Mouse (Mus musculus) lung, embryonic 15.5 days (tissue): Measurements from ENCODE around the gene Stk39. TPM values are rescaled to one million over a fixed set of nuclear protein-coding genes. Genes with fewer than 3 reads are reported as not detected.
"Not testable (repeated sequence)": the region's sequence is repeated elsewhere in the genome, so short reads cannot be mapped to it uniquely, and the experiment has no call there.

Source experiments
- ATAC-seq: fragments of 200-750 bp; cut with Nextera tagmentation; 2 replicates; pipeline ENCODE4 v1.8.0; 2017; ENCODE audit warnings: moderate number of reproducible peaks, borderline replicate concordance; ENCODE audit not compliant: low FRiP score, low TSS enrichment; ENCODE audit errors: extremely low read depth
- H3K27ac ChIP-seq: fragments of 300-500 bp; sonication (generic); 2 replicates; pipeline ENCODE4 v1.5.1; 2015; ENCODE audit warnings: moderate library complexity, mild to moderate bottlenecking, inconsistent platforms
- H3K27me3 ChIP-seq: fragments of 300-500 bp; sonication (generic); 2 replicates; pipeline ENCODE4 v1.6.1; 2015; ENCODE audit warnings: inconsistent platforms
- H3K36me3 ChIP-seq: fragments of 300-500 bp; sonication (generic); 2 replicates; pipeline ENCODE4 v1.6.1; 2015; ENCODE audit warnings: inconsistent platforms
- H3K4me1 ChIP-seq: fragments of 300-500 bp; sonication (generic); 2 replicates; pipeline ENCODE4 v1.6.1; 2015; ENCODE audit warnings: inconsistent platforms
- H3K4me2 ChIP-seq: fragments of 300-500 bp; sonication (generic); 2 replicates; pipeline ENCODE4 v1.6.1; 2015; ENCODE audit warnings: inconsistent platforms, mild to moderate bottlenecking, moderate library complexity
- H3K4me3 ChIP-seq: fragments of 300-500 bp; sonication (generic); 2 replicates; pipeline ENCODE4 v1.5.1; 2015; ENCODE audit warnings: mild to moderate bottlenecking, inconsistent platforms
- H3K9ac ChIP-seq: fragments of 300-500 bp; sonication (generic); 2 replicates; pipeline ENCODE4 v1.6.1; 2015; ENCODE audit warnings: inconsistent platforms
- H3K9me3 ChIP-seq: fragments of 300-500 bp; sonication (generic); 2 replicates; pipeline ENCODE4 v1.6.1; 2016; ENCODE audit warnings: inconsistent platforms
- WGBS: fragments of 180-500 bp; shearing (Covaris S2); methylation state at CpG from one replicate; pipeline ENCODE4 v1.1.7; 2015; 5-methylcytosine and 5-hydroxymethylcytosine counted together
- polyA plus RNA-seq: library from polyadenylated mRNA; unstranded; fragments of >200 nt; fragmentation: Nextera tagmentation; extraction: Ambion mirVana; gene quantifications from 2 replicates; pipeline ENCODE4 v1.2.1, GENCODE M21; 2015

Gene Stk39
- polyA plus RNA-seq, 1 experiment from 2014 or later, result 19.3 TPM

- Histone ChIP-seq H3K4me1 (no peaks in the 10 kb centered on the region), H3K36me3 (no peaks in the 10 kb centered on the region), H3K9ac (no peak overlapping the region), H3K27ac (no peak overlapping the region), H3K27me3 (no peaks in the 10 kb centered on the region), H3K4me3 (no peak overlapping the region), H3K9me3 (no peaks in the 10 kb centered on the region), H3K4me2 (no peak overlapping the region)
- ATAC-seq, result no peak
- 53% methylated on average over 4 of the region's 4 CpGs for WGBS
Observed at GRCm38 (mm10) chr2:68254756-68255155, 217.3 kb downstream of the Stk39 start.

- ATAC-seq, result no peak
- 65% methylated on average over 2 of the region's 2 CpGs for WGBS
- H3K9me3 ChIP-seq, result no peaks in the 10 kb centered on the region
Observed at GRCm38 (mm10) chr2:68253222-68253621, 218.8 kb downstream of the Stk39 start.

GRCm38 (mm10) chr2:68252048-68252758, 219.9 kb downstream of the Stk39 start:
- no peak overlapping the region for H3K4me3 ChIP-seq
- H3K4me2 ChIP-seq, result no peak overlapping the region
- H3K36me3 ChIP-seq, result no peaks in the 10 kb centered on the region
- no peak overlapping the region for H3K9ac ChIP-seq
- H3K4me1 ChIP-seq, result no peaks in the 10 kb centered on the region
- ATAC-seq, result no peak
- no peaks in the 10 kb centered on the region for H3K9me3 ChIP-seq
- no peaks in the 10 kb centered on the region for H3K27me3 ChIP-seq
- no peak overlapping the region for H3K27ac ChIP-seq
- 93% methylated on average over 6 of the region's 6 CpGs for WGBS

More at GRCm38 (mm10) chr2:68253222-68253621, 218.8 kb downstream of the Stk39 start:
- Histone ChIP-seq H3K4me2 (no peak overlapping the region), H3K27ac (no peak overlapping the region), H3K4me3 (no peak overlapping the region), H3K36me3 (no peaks in the 10 kb centered on the region), H3K9ac (no peak overlapping the region), H3K27me3 (no peaks in the 10 kb centered on the region), H3K4me1 (no peaks in the 10 kb centered on the region)

- Histone ChIP-seq H3K4me1 (no peaks in the 10 kb centered on the region), H3K9ac (no peak overlapping the region), H3K4me3 (no peak overlapping the region), H3K4me2 (no peak overlapping the region), H3K36me3 (no peaks in the 10 kb centered on the region), H3K27ac (no peak overlapping the region), H3K27me3 (no peaks in the 10 kb centered on the region), H3K9me3 (no peaks in the 10 kb centered on the region)
- 83% methylated on average over 10 of the region's 10 CpGs for WGBS
- no peak for ATAC-seq
Observed at GRCm38 (mm10) chr2:68250897-68251296, 221.2 kb downstream of the Stk39 start.

GRCm38 (mm10) chr2:68249855-68250424, 222.1 kb downstream of the Stk39 start:
- WGBS, result 81% methylated on average over 4 of the region's 4 CpGs
- H3K27me3 ChIP-seq, result no peaks in the 10 kb centered on the region
- H3K27ac ChIP-seq, result no peak overlapping the region
- no peak overlapping the region for H3K9ac ChIP-seq
- H3K36me3 ChIP-seq, result no peaks in the 10 kb centered on the region
- H3K9me3 ChIP-seq, result no peaks in the 10 kb centered on the region
- H3K4me1 ChIP-seq, result no peaks in the 10 kb centered on the region
- no peak overlapping the region for H3K4me3 ChIP-seq
- no peak overlapping the region for H3K4me2 ChIP-seq
- no peak for ATAC-seq

GRCm38 (mm10) chr2:68246284-68246683, 225.8 kb downstream of the Stk39 start:
- no peak for ATAC-seq
- Histone ChIP-seq H3K27ac (no peak overlapping the region), H3K9me3 (no peaks in the 10 kb centered on the region), H3K27me3 (no peaks in the 10 kb centered on the region), H3K4me2 (no peak overlapping the region), H3K36me3 (no peaks in the 10 kb centered on the region), H3K9ac (no peak overlapping the region), H3K4me1 (no peaks in the 10 kb centered on the region), H3K4me3 (no peak overlapping the region)
- 31% methylated on average over 3 of the region's 3 CpGs for WGBS

- no peak overlapping the region for H3K4me3 ChIP-seq
- no peak for ATAC-seq
- H3K4me2 ChIP-seq, result no peak overlapping the region
- no peaks in the 10 kb centered on the region for H3K4me1 ChIP-seq
- no peak overlapping the region for H3K9ac ChIP-seq
- no peaks in the 10 kb centered on the region for H3K36me3 ChIP-seq
- 53% methylated on average over 1 of the region's 1 CpGs for WGBS
- no peaks in the 10 kb centered on the region for H3K9me3 ChIP-seq
- H3K27ac ChIP-seq, result no peak overlapping the region
- no peaks in the 10 kb centered on the region for H3K27me3 ChIP-seq
Observed at GRCm38 (mm10) chr2:68244556-68244955, 227.5 kb downstream of the Stk39 start.

- WGBS, result 44% methylated on average over 12 of the region's 12 CpGs
- Histone ChIP-seq H3K4me3 (no peak overlapping the region), H3K9me3 (no peaks in the 10 kb centered on the region), H3K36me3 (no peaks in the 10 kb centered on the region), H3K4me1 (no peaks in the 10 kb centered on the region), H3K4me2 (no peak overlapping the region), H3K9ac (no peak overlapping the region), H3K27me3 (no peaks in the 10 kb centered on the region), H3K27ac (no peak overlapping the region)
- ATAC-seq, result no peak
Observed at GRCm38 (mm10) chr2:68243879-68244553, 228.1 kb downstream of the Stk39 start.

- Histone ChIP-seq H3K27ac (no peak overlapping the region), H3K4me2 (no peak overlapping the region), H3K36me3 (no peaks in the 10 kb centered on the region), H3K9ac (no peak overlapping the region), H3K4me3 (no peak overlapping the region), H3K27me3 (no peaks in the 10 kb centered on the region), H3K4me1 (no peaks in the 10 kb centered on the region), H3K9me3 (no peaks in the 10 kb centered on the region)
- ATAC-seq, result no peak
- 76% methylated on average over 3 of the region's 3 CpGs for WGBS
Observed at GRCm38 (mm10) chr2:68243273-68243672, 228.8 kb downstream of the Stk39 start.

GRCm38 (mm10) chr2:68242069-68242468, 230.0 kb downstream of the Stk39 start:
- H3K36me3 ChIP-seq, result no peaks in the 10 kb centered on the region
- no peak overlapping the region for H3K9ac ChIP-seq
- no peaks in the 10 kb centered on the region for H3K4me1 ChIP-seq
- H3K4me2 ChIP-seq, result no peak overlapping the region
- no peak overlapping the region for H3K27ac ChIP-seq
- ATAC-seq, result no peak
- H3K9me3 ChIP-seq, result no peaks in the 10 kb centered on the region
- H3K27me3 ChIP-seq, result no peaks in the 10 kb centered on the region
- 81% methylated on average over 3 of the region's 3 CpGs for WGBS
- no peak overlapping the region for H3K4me3 ChIP-seq

GRCm38 (mm10) chr2:68241640-68242039, 230.4 kb downstream of the Stk39 start:
- Histone ChIP-seq H3K27me3 (no peaks in the 10 kb centered on the region), H3K4me1 (no peaks in the 10 kb centered on the region), H3K4me3 (no peak overlapping the region), H3K4me2 (no peak overlapping the region), H3K27ac (no peak overlapping the region), H3K9me3 (no peaks in the 10 kb centered on the region), H3K9ac (no peak overlapping the region), H3K36me3 (no peaks in the 10 kb centered on the region)
- 82% methylated on average over 1 of the region's 1 CpGs for WGBS
- ATAC-seq, result no peak

GRCm38 (mm10) chr2:68239415-68239814, 232.7 kb downstream of the Stk39 start:
- WGBS, result 22% methylated on average over 4 of the region's 4 CpGs
- H3K27me3 ChIP-seq, H3K9me3 ChIP-seq, H3K36me3 ChIP-seq, ATAC-seq, H3K4me1 ChIP-seq, H3K4me3 ChIP-seq, H3K4me2 ChIP-seq, H3K9ac ChIP-seq, H3K27ac ChIP-seq: not testable (repeated sequence)
